Mouse (Mus musculus): ENCODE data around the gene Dab1. TPM values are rescaled to one million over a fixed set of nuclear protein-coding genes. Genes with fewer than 3 reads are reported as not detected.

Gene Dab1
- polyA plus RNA-seq, 1 experiment from 2014 or later: 22.8 TPM

DNA sequence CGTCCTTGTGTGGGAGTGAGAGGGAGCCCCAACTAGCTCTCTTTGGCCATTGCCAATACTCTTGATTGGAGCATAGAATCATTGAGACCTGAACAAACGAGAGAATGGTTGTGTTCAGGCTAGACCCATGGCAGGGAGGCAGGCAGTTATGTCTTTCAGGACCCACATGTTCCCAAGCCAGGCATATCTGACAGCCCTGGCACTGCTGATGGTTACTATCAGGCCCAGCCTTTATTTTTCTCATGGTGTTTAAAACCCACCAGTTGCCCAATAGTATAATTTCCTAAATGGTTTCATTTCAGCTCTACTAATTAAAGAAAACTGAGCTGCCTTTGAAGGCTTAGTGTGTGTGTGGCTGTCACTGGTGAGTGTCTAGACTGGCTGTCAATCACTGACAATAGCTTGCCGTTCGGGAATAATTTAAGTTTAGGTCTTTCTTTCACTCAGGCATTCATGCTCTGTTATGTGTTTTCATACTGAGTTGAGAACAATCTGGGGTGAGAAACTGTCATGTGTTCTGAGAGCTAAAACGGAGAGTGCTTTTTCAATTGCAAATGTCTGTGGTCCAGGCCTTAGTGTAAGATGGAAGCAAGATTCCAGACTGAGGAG is 17.1 kb downstream of the Dab1 start:
- Histone ChIP-seq H3K36me3 (ENCODE audit: insufficient read depth, low read length) (no peaks in the 10 kb centered on the region), H3K27me3 (ENCODE audit: insufficient read depth, low read length) (no peaks in the 10 kb centered on the region), H3K4me1 (replicated peaks; ENCODE audit: insufficient read depth, low read length) (no peaks in the 10 kb centered on the region), H3K4me3 (replicated peaks; ENCODE audit: low read depth, low read length) (no peak overlapping the region), H3K4me2 (ENCODE audit: low read length) (no peak overlapping the region), H3K27ac (no peak overlapping the region), H3K9ac (ENCODE audit: low read depth, low read length) (no peak overlapping the region), H3K9me3 (replicated peaks; ENCODE audit: low read length) (no peaks in the 10 kb centered on the region)
- 68% methylated on average over 5 of the region's 5 CpGs for WGBS
- ATAC-seq (replicated peaks; ENCODE audit: low FRiP score, low read depth) (no peak), DNase-seq (ENCODE audit: low spot score) (no peak)
- no peak for TF ChIP-seq CTCF (IDR thresholded peaks at IDR 0.05; ENCODE audit: low read depth)

DNA sequence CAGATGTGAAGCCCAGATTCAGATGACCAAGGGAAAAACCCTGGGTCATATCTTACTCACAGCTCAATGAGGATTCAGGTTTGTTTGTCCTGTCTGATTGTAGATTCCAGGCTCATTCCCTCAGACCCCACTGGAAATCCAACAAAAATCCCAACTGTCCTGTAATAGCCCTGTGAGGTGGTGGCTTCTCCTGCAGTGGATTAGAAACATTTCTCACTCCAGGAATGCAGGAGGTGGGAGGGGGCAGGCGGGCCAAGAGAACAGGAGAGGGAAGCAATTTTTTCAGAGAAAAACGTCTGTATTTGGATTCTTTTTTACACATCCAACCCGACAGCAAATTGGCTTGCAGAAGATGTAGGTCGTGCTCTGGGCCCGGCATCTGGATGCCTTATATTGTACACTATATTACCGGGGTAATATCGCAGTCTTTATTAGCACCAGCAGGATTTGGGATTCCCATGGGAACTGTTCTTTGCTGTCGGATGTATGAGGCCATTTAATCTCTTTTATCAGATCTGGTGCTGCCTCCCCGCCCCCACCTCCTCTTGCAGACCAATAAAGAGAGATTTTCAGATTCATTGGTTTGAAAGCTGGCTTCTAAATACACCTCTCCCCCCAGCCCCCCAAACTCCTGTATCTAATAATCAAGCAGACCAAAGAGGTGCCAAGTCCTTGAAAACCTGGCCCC is 29.2 kb downstream of the Dab1 start:
- TF ChIP-seq CTCF (IDR thresholded peaks at IDR 0.05; ENCODE audit: low read depth): no peak
- ATAC-seq (replicated peaks; ENCODE audit: low FRiP score, low read depth) (no peak), DNase-seq (ENCODE audit: low spot score) (no peak)
- Histone ChIP-seq H3K27ac (no peak overlapping the region), H3K4me3 (replicated peaks; ENCODE audit: low read depth, low read length) (no peak overlapping the region), H3K27me3 (ENCODE audit: insufficient read depth, low read length) (no peaks in the 10 kb centered on the region), H3K4me1 (replicated peaks; ENCODE audit: insufficient read depth, low read length) (no peaks in the 10 kb centered on the region), H3K36me3 (ENCODE audit: insufficient read depth, low read length) (no peaks in the 10 kb centered on the region), H3K9ac (ENCODE audit: low read depth, low read length) (no peak overlapping the region), H3K9me3 (replicated peaks; ENCODE audit: low read length) (no peaks in the 10 kb centered on the region), H3K4me2 (ENCODE audit: low read length) (no peak overlapping the region)
- WGBS: 50% methylated on average over 9 of the region's 9 CpGs

- WGBS: 23% methylated on average over 6 of the region's 6 CpGs
- TF ChIP-seq CTCF (IDR thresholded peaks at IDR 0.05; ENCODE audit: low read depth): no peak
- no peak overlapping the region for H3K4me2 ChIP-seq (ENCODE audit: low read length)
- H3K9me3 ChIP-seq (replicated peaks; ENCODE audit: low read length): no peaks in the 10 kb centered on the region
- no peaks in the 10 kb centered on the region for H3K4me1 ChIP-seq (replicated peaks; ENCODE audit: insufficient read depth, low read length)
- no peaks in the 10 kb centered on the region for H3K36me3 ChIP-seq (ENCODE audit: insufficient read depth, low read length)
- no peaks in the 10 kb centered on the region for H3K27me3 ChIP-seq (ENCODE audit: insufficient read depth, low read length)
- no peak for ATAC-seq (replicated peaks; ENCODE audit: low FRiP score, low read depth)
- no peak overlapping the region for H3K4me3 ChIP-seq (replicated peaks; ENCODE audit: low read depth, low read length)
- peak; percentile 4 for DNase-seq (ENCODE audit: low spot score)
- H3K9ac ChIP-seq (ENCODE audit: low read depth, low read length): no peak overlapping the region
- no peak overlapping the region for H3K27ac ChIP-seq
These were observed 36.6 kb downstream of the Dab1 start for GRCm38 (mm10) chr4:103655740-103656139.

- Histone ChIP-seq H3K4me1 (replicated peaks; ENCODE audit: insufficient read depth, low read length) (no peaks in the 10 kb centered on the region), H3K27ac (no peak overlapping the region), H3K9ac (ENCODE audit: low read depth, low read length) (no peak overlapping the region), H3K9me3 (replicated peaks; ENCODE audit: low read length) (no peaks in the 10 kb centered on the region), H3K4me3 (replicated peaks; ENCODE audit: low read depth, low read length) (no peak overlapping the region), H3K4me2 (ENCODE audit: low read length) (no peak overlapping the region), H3K36me3 (ENCODE audit: insufficient read depth, low read length) (no peaks in the 10 kb centered on the region), H3K27me3 (ENCODE audit: insufficient read depth, low read length) (no peaks in the 10 kb centered on the region)
- 41% methylated on average over 1 of the region's 1 CpGs for WGBS
- TF ChIP-seq CTCF (IDR thresholded peaks at IDR 0.05; ENCODE audit: low read depth): no peak
- ATAC-seq (replicated peaks; ENCODE audit: low FRiP score, low read depth) (no peak), DNase-seq (ENCODE audit: low spot score) (no peak)
These were observed 42.2 kb downstream of the Dab1 start for GRCm38 (mm10) chr4:103661386-103661785.

DNA sequence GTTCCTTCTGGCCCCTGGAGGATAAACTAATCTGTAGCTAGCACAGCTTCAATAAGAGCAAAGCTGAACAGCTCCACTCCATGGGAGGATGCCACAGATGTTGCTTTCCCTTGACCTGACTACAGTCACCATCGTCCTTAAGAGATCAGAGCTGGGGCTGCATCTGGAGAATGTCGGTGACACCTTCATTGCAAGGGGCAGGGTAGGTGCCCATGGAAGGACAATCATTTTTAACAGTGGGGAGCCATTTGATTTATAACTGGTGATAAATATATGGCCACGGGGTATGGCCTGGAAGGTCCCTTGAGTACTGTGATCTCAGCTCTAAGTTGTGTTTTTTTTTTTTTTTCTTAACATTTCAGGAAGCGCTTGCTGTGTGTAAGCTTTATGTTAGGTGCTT is 48.3 kb downstream of the Dab1 start:
- DNase-seq (ENCODE audit: low spot score) (no peak), ATAC-seq (replicated peaks; ENCODE audit: low FRiP score, low read depth) (no peak)
- no peaks in the 10 kb centered on the region for H3K36me3 ChIP-seq (ENCODE audit: insufficient read depth, low read length)
- no peaks in the 10 kb centered on the region for H3K4me1 ChIP-seq (replicated peaks; ENCODE audit: insufficient read depth, low read length)
- no peak overlapping the region for H3K4me3 ChIP-seq (replicated peaks; ENCODE audit: low read depth, low read length)
- no peak for TF ChIP-seq CTCF (IDR thresholded peaks at IDR 0.05; ENCODE audit: low read depth)
- no peak overlapping the region for H3K4me2 ChIP-seq (ENCODE audit: low read length)
- H3K9ac ChIP-seq (ENCODE audit: low read depth, low read length): no peak overlapping the region
- WGBS: 52% methylated on average over 4 of the region's 4 CpGs
- no peak overlapping the region for H3K27ac ChIP-seq
- H3K9me3 ChIP-seq (replicated peaks; ENCODE audit: low read length): no peaks in the 10 kb centered on the region
- no peaks in the 10 kb centered on the region for H3K27me3 ChIP-seq (ENCODE audit: insufficient read depth, low read length)

DNA sequence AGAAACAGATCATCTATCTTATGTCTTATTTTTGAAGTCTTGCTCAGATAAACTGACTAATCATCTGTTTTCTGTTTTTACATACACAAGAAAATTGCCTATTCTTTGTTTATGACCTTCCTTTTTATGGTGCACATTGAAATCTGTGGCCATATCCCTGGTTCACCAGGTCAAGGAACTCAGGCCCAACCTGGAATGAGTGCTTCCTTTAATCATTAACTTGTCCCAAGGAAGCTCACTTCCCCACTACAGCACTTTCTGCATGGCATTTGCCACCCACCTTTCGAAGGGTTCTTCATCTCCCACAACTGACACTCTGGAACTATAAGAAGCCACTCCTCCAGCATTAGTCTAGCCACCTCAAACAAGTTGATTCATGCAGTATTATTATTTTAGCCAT is 58.0 kb downstream of the Dab1 start:
- Histone ChIP-seq H3K36me3 (ENCODE audit: insufficient read depth, low read length) (no peaks in the 10 kb centered on the region), H3K9ac (ENCODE audit: low read depth, low read length) (no peak overlapping the region), H3K4me1 (replicated peaks; ENCODE audit: insufficient read depth, low read length) (no peaks in the 10 kb centered on the region), H3K27ac (no peak overlapping the region), H3K4me2 (ENCODE audit: low read length) (no peak overlapping the region), H3K27me3 (ENCODE audit: insufficient read depth, low read length) (no peaks in the 10 kb centered on the region), H3K9me3 (replicated peaks; ENCODE audit: low read length) (no peaks in the 10 kb centered on the region), H3K4me3 (replicated peaks; ENCODE audit: low read depth, low read length) (no peak overlapping the region)
- WGBS: 32% methylated on average over 1 of the region's 1 CpGs
- TF ChIP-seq CTCF (IDR thresholded peaks at IDR 0.05; ENCODE audit: low read depth): no peak
- DNase-seq (ENCODE audit: low spot score) (no peak), ATAC-seq (replicated peaks; ENCODE audit: low FRiP score, low read depth) (no peak)

Measured in kidney, postnatal 0 days (tissue).